Mouse (Mus musculus) small intestine, adult 2 months (tissue): ENCODE measurements around the gene Nepro. TPM values are rescaled to one million over a fixed set of nuclear protein-coding genes. Genes with fewer than 3 reads are reported as not detected.

Experiments used
- H3K27ac ChIP-seq: fragments of 200-500 bp; 2 replicates; pipeline ENCODE4 v1.5.1; 2012; ENCODE audit warnings: low read depth, low read length, control low read depth, inconsistent platforms; ENCODE audit not compliant: insufficient read depth
- H3K27me3 ChIP-seq: fragments of 200-500 bp; 2 replicates; pipeline ENCODE4 v1.6.1; 2012; ENCODE audit warnings: mild to moderate bottlenecking, moderate library complexity, low read length, inconsistent platforms; ENCODE audit not compliant: control insufficient read depth, insufficient read depth
- H3K36me3 ChIP-seq: fragments of 200-500 bp; 2 replicates; pipeline ENCODE4 v1.6.1; 2012; ENCODE audit warnings: mild to moderate bottlenecking, low read length, control low read depth, inconsistent platforms; ENCODE audit not compliant: control insufficient read depth, insufficient read depth
- H3K4me1 ChIP-seq: fragments of 200-500 bp; 2 replicates; pipeline ENCODE4 v1.6.1; 2012; ENCODE audit warnings: low read length, inconsistent platforms, mixed read lengths; ENCODE audit not compliant: control insufficient read depth, insufficient read depth, insufficient read length
- H3K4me3 ChIP-seq: fragments of 200-500 bp; 2 replicates; pipeline ENCODE4 v1.5.1; 2012; ENCODE audit warnings: low read depth, mild to moderate bottlenecking, control low read depth, inconsistent platforms, low read length, moderate library complexity
- CTCF ChIP-seq: fragments of 200-500 bp; IDR thresholded peaks from 2 replicates; pipeline ENCODE4 v1.5.1; 2012; ENCODE audit warnings: low read depth, mild to moderate bottlenecking, control low read depth, inconsistent platforms, low read length, moderate library complexity, mixed read lengths; ENCODE audit not compliant: insufficient replicate concordance, insufficient read length; ENCODE audit errors: extremely low read depth
- POLR2A ChIP-seq: fragments of 200-500 bp; IDR thresholded peaks from 2 replicates; pipeline ENCODE4 v1.6.1; 2012; ENCODE audit warnings: low read depth, mild to moderate bottlenecking, control low read depth, inconsistent platforms, low read length, moderate library complexity
- WGBS: fragments of 180-500 bp; shearing (Covaris S2); methylation state at CpG from one replicate; pipeline ENCODE4 v1.1.7; 2018; 5-methylcytosine and 5-hydroxymethylcytosine counted together
- polyA plus RNA-seq: library from polyadenylated mRNA; depleted of rRNA; stranded (reverse); fragments of >200 nt; gene quantifications from 2 replicates; pipeline ENCODE4 v1.2.3, GENCODE M21; 2012; rRNA removed

Gene Nepro
- 1.3 and 2.1 TPM in 2 replicates for polyA plus RNA-seq

GRCm38 (mm10) chr16:44724083-44724787, at the start of gene Nepro:
Gene Nepro, plus strand, starts transcription at chr16:44724301.
- H3K27me3 ChIP-seq = no peaks in the 10 kb centered on the region
- TF ChIP-seq CTCF (no peak), POLR2A (peak; percentile 54)
- H3K36me3 ChIP-seq = peaks cover 3% of the 10 kb centered on the region
- H3K27ac ChIP-seq = peak within 1 kb of the TSS; percentile 86
- under 1% methylated on average over 64 of the region's 64 CpGs for WGBS
- peaks cover 5% of the 10 kb centered on the region; the same call in 1 of the 2 replicates for H3K4me1 ChIP-seq
- H3K4me3 ChIP-seq = peak within 1 kb of the TSS; percentile 99

DNA sequence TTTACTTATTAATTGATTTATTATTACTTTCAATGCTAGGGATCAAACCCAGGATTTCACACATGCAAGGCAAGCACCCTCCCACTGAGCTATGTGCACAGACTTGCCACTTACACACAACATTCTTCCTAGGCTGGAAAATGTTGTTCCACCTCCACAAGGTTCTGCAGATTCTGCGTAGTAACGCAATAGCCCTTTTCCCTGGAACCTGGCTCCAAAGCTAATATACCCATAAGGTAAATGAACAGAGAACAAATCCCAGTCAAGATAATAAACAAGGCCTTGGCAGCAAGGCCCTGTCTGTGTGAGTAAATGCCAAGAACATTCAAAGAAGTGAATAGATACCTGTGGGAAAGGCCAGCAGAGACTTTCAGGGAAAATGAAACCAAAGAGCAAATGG, 47.7 kb upstream of the Nepro start:
- Histone ChIP-seq H3K36me3 (no peaks in the 10 kb centered on the region), H3K4me3 (no peak overlapping the region), H3K27ac (no peak overlapping the region; the same call in 1 of the 2 replicates), H3K27me3 (no peaks in the 10 kb centered on the region), H3K4me1 (no peaks in the 10 kb centered on the region)
- TF ChIP-seq CTCF = no peak
- no peak for TF ChIP-seq POLR2A
- WGBS = 44% methylated on average over 2 of the region's 2 CpGs

- whole genome bisulfite sequencing = 94% methylated on average over 8 of the region's 8 CpGs
- no peaks in the 10 kb centered on the region for H3K36me3 ChIP-seq
- TF ChIP-seq POLR2A = no peak
Measured at GRCm38 (mm10) chr16:44679082-44679481, 45.0 kb upstream of the Nepro start.

DNA sequence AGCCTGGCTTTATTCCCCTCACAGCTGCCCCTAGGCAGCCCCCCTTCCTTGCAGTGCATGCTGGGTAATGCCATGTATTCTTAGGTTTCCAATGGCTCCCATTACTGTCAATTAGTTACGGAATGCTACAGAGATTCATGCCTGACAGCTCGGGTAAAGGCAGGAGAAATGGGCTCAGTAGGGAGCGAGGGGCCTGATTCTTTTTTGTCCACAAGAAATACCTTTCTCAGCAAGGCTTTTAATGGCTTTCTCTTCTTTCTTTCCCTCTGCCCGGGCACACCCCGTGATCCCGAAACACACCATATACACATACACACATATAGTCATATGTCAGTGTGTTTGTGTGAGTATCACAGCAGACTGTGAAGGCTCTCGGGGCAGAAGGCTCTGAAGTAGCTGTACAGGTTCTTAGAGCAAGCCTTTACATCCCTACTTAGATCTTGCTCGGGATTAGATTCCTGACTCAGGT, 44.6 kb upstream of the Nepro start:
- Histone ChIP-seq H3K27ac (no peak overlapping the region), H3K4me1 (no peaks in the 10 kb centered on the region), H3K4me3 (no peak overlapping the region), H3K27me3 (no peaks in the 10 kb centered on the region), H3K36me3 (no peaks in the 10 kb centered on the region)
- TF ChIP-seq POLR2A (no peak), CTCF (no peak)
- WGBS = 88% methylated on average over 8 of the region's 8 CpGs

More at GRCm38 (mm10) chr16:44679082-44679481, 45.0 kb upstream of the Nepro start:
- H3K27ac ChIP-seq = no peak overlapping the region
- no peaks in the 10 kb centered on the region for H3K4me1 ChIP-seq
- no peaks in the 10 kb centered on the region for H3K27me3 ChIP-seq
- H3K4me3 ChIP-seq = no peak overlapping the region

GRCm38 (mm10) chr16:44680756-44681498, 43.2 kb upstream of the Nepro start:
- H3K27me3 ChIP-seq = no peaks in the 10 kb centered on the region
- H3K4me1 ChIP-seq = no peaks in the 10 kb centered on the region
- WGBS = 77% methylated on average over 9 of the region's 9 CpGs
- H3K27ac ChIP-seq = no peak overlapping the region
- H3K36me3 ChIP-seq = no peaks in the 10 kb centered on the region
- no peak for TF ChIP-seq CTCF
- no peak for TF ChIP-seq POLR2A
- H3K4me3 ChIP-seq = no peak overlapping the region

DNA sequence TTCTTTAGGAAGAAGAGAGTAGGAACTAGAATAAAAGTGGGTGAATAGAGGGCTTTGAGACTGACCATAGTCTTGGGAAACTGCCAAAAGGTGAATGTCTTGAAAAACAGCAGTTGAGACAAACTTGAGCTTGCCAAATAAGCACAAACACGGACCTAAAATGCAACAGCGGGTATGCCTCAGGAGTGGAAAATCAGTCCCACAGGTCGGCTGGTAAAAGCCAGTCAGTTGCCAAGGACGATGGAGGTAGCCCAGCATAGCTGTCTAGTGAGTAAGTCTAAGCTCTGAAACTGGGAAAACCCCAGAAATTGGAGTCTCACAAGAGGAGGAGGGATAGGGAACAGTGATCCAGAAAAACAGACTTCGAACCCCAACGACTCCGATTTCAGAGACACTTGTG, 39.5 kb upstream of the Nepro start:
- TF ChIP-seq CTCF (no peak), POLR2A (no peak)
- H3K4me3 ChIP-seq = no peak overlapping the region
- H3K4me1 ChIP-seq = no peaks in the 10 kb centered on the region; the same call in 1 of the 2 replicates
- WGBS = 75% methylated on average over 7 of the region's 7 CpGs
- H3K27me3 ChIP-seq = no peaks in the 10 kb centered on the region
- no peak overlapping the region for H3K27ac ChIP-seq
- no peaks in the 10 kb centered on the region for H3K36me3 ChIP-seq

DNA sequence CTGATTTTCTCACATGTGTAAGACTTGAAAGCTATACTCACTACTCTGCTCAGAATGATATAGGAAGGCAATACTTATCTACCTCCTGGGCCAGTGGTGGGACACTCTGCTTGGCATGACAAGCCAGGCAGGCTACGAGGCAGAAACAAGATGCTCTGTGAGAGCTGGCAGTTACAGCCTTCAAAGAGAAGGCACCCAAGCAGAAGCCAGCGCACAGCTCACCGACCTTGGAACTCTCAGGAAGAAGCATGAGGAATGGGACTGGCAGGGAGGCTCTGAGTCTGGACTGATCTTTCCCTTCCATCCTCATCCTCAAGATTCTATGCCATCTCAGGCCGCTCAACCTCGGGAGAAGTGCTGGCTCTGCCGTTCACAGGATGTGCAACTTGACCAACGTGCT, 38.7 kb upstream of the Nepro start:
- 88% methylated on average over 7 of the region's 7 CpGs for WGBS
- Histone ChIP-seq H3K4me3 (no peak overlapping the region), H3K36me3 (no peaks in the 10 kb centered on the region), H3K27ac (no peak overlapping the region), H3K27me3 (no peaks in the 10 kb centered on the region), H3K4me1 (no peaks in the 10 kb centered on the region; the same call in 1 of the 2 replicates)
- TF ChIP-seq CTCF (no peak), POLR2A (no peak)
